Mouse (Mus musculus): ENCODE data around the gene Jun.
A peak's percentile ranks its signal among the peaks of the same experiment; 100 is the strongest.

Gene Jun

DNA sequence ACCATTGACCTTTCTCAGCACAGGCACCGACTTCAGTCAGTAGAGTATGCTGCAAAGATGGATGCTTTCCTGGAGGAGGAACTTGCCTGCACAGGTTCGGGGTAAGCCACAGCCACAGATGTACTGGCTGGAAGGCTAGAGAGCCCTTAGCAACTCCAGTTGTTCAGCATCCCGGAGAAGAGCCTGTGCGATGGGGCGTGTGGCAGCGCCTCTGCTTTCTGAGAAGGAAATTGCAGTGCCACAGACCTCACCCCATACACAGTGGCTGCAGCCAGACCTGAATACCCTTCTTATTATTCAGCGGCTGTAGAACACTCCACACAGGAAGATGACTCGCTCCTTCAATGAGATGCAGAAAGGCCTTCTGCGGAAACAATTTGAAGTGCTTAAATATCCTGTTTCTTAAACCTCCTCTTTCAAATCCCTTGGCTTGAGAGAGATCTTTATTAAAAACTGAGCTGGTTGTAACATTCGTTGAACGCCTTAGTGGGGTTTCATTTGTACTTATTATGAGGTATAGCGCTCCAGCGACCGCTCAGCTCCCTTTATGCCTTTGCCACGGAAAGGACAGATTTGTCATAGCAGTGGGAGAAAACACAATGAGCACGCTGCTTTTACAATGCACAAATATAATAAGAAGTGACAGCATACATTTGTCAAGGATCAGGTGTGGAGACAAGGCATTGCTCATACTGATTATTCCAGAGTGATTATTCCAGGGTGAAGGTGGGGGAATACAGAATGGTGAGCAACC lies 26.0 kb downstream of the Jun start:
- DNase-seq = no peak

- peak in 1 of 2 experiments; percentile 9 for DNase-seq
These were observed 28.6 kb downstream of the Jun start for GRCm38 (mm10) chr4:95023350-95023953.

DNA sequence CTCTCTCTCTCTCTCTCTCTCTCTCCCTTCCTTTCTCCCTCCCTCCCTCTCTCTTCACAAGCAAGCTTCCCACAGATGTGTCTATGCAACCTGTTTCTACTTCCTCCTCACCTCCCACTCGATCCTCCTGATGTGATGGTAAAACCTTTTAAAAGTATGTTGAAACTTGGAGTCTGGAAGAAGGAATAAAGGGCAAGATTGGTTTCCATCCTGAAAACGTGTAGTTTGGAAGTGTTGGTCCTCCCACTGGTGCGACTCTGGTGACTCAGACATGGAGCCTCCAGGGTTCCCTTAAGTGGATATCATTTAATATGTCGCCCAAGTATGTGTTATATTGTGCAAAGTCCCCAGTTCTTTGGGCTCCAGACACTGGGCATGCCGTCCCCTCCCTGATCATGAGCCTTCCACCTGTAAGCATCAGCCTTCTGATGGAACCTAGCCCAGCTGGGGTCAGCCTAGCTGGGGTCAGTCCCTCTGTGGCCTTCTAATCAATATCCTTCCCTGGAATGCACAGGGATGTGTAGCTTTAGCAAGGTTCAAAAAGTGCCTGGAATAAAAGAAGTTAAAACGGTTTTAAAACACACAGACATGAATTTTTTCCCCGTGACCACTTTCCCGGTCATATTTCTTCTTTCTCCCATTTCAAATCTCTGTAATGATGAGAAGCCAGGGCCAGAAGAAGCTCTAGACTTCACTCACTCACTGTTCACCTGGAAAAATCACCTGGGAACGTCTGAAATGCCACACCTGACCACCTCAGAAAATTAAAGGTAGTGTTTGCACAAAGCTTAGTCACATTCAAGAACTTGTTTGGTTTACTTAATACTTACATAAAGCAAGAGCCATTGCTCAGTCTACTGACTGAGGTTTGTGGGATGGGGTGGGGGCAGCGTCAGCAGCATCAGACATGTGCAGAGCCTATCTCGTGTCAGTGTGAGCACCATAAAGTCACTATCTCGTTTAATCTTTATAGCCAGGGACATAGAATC lies 30.1 kb downstream of the Jun start:
- DNase-seq = no peak

GRCm38 (mm10) chr4:95020201-95020600 lies 31.8 kb downstream of the Jun start:
- no peak for DNase-seq

GRCm38 (mm10) chr4:95018221-95018620 lies 33.8 kb downstream of the Jun start:
- no peak for DNase-seq

DNA sequence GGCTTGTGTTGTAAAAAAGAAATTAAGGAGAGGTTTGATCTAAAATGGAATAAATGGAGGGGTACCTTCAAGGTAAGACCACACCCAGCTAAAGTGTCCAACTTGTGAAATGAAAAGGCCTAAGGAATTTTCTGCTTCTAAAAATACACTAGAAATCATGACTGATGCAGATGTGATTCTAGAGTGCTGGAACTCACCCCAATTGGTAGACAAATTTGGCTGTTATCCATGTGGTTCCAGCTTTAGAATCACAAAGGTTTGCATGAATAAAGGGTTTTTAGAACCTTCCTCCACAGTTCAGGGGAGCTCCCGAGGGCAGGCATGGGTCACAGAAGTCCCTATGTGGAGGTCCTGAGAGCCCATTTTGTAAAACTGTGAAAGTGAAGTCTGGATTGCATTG lies 39.3 kb downstream of the Jun start:
- DNase-seq = no peak

DNA sequence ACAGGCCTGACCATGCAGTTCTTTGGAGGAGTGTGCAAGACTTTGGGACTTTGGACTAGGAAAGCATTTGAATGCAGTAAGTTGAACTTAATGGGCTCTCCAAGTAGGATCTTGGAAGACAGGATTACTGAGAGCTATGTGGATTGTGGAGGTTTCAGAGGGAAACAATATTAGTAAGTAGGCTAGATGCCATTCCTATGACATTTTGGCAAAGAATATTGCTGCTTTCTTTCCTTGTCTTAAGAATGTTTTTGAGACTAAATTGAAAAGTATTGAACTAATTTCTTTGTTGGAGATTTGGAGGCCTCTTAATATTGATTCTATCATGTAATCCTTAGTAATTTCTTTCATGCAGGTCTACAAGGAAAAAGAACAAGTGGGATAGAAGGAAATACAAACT lies 39.8 kb downstream of the Jun start:
- no peak for DNase-seq

- peak; percentile 85 to 88 for DNase-seq
These were observed 43.6 kb downstream of the Jun start for GRCm38 (mm10) chr4:95008175-95009057.

DNA sequence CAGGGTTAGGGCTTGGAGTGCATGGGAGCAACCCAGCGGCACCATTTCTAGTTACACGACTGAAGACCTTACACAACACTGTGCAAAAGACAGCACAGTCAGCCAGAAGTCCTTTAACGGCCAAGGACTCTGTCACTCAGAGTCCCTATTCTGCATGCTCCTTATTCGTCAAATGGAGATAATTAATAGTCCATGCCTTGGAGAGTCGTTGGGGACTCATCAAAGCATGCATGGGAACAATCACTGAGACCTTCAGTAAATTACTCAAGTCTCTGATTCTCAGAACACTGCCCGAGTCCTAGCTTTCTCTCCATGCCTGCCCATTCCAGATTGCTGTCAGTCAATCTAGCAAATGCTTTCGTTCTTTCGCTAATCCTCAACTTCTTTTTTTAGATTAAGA lies 44.3 kb downstream of the Jun start:
- no peak for DNase-seq

DNA sequence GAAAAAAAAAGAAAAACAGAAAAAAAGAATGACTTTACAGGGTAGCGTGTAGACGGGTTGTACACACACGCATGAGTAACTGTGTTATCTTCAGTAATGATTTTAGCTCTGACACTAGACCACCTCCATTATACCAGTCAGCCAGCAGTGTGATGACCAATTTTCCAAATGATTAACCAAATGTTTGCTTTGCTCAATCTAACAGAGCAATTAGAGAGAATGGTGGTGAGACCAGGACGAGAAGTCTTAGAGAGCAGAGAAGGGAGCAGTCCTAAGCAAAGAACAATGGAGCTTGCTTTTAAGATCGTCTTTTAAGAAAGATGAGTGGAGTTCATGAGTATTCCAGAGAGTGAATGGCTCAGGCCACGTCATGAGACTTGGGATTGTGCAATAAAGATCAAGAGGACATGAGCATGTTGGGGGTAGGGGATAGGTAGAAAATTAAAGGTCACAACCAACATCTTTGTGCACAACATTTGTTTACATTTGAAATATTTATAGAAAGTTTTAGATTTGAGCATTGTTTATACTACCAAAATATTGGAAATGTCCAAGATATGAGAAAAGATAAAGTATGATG lies 46.7 kb downstream of the Jun start:
- DNase-seq = no peak

DNA sequence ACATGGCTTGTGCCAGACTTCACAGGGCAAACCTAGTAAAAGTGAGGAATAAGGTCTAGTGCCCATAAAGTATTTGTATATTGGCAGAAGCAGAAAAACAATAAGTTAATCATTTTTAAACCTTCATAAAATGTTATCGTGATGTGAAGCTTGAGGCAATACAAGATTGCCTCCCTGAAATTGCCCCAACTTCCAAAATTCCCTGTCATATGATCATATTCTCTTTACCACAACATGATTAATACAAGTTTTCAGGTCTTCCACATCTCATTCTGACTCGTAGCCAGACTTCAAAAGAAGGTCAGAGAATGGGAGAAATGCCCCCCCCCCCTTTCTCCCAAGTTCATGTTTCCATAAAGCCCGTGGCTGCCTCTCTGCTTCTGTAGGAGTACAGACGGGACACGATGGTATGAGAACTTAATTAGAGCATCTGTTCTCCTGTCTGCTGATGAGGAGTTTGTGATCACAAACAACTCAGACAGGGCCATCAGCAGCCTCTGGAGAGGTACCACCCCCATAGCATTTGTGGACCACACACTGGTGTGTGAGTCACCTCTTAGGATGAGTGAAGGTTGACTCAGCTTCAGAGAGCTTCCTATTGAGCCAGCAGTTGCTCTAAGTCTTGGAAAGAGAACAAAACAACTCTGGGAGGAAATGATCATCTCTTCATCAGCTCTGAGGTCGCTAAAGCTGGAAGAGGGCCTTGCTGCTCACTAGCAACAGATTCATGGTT lies 50.8 kb downstream of the Jun start:
- no peak for DNase-seq

DNA sequence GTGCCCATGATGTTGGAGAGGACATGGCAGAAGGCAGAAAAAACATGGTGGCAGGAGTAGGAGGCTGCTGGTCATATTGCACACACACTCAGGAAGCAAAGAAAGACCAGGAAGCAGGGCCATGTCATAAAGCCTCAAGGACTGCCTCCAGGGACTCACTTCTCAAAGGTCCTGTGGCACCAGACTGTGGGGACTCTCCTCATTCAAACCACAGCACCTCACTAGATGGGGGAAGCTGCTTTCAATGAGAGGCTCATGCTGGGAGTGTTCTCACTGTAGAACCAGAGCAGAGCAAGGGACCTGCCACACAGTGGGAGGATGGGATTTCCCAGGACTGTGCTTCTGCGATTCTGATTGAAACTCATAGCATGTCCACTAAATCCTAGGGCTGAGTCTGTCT lies 51.9 kb downstream of the Jun start:
- DNase-seq = no peak

- peak in 1 of 2 experiments; percentile 22 for DNase-seq
These were observed 52.8 kb downstream of the Jun start for GRCm38 (mm10) chr4:94999249-94999648.

All from cerebellum, postnatal 14 days (tissue).